Mouse (Mus musculus) embryo, embryonic 9.5 days (tissue): ENCODE results near the gene Dpt.
"Not testable (repeated sequence)": the region's sequence is repeated elsewhere in the genome, so short reads cannot be mapped to it uniquely, and the experiment has no call there.

Source experiments
- DNase-seq: peaks from one replicate; pipeline ENCODE4 v3.0.0-alpha.2; 2017; ENCODE audit errors: extremely low spot score

Gene Dpt

DNA sequence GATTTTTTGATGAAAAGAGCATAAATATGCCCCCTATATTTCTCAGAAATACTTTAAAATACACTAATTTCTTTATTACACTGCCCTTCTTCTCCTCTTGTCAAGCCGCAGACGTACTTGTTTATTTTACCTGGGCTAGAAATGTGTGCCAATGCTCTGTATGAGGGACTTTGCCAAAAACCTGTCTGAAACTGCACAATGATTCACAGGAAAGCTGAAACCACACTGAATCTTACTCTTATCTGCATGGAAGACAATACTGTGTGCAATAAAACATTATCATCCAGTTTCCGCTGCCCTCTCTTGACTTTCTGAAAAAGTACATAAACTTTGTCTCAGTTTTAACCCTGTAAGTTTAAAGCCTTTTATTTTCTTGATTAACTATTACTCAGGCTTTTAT is 20.9 kb downstream of the Dpt start:
- DNase-seq: no peak

- DNase-seq: no peak
These were observed 24.9 kb downstream of the Dpt start for GRCm38 (mm10) chr1:164821307-164821706.

GRCm38 (mm10) chr1:164821821-164822220 is 25.4 kb downstream of the Dpt start:
- no peak for DNase-seq

DNA sequence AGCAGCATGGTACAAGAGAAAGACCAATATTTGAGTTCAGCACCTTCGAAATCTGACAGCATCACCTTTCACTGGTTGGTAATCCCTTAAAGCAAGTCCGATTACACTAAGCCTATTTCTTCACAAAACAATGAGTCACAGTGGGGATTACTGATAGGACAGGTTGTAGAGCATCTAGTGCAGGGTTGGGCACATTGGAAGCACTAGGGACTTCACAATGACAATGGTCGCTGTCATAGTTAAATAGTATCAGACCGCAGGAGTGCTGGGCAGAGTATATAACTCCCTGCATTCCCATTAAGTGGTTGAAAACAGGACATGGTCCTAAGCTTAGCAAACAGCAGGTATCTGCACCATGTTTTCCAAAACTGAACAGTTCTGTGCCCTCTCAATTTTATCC is 25.8 kb downstream of the Dpt start:
- no peak for DNase-seq

DNA sequence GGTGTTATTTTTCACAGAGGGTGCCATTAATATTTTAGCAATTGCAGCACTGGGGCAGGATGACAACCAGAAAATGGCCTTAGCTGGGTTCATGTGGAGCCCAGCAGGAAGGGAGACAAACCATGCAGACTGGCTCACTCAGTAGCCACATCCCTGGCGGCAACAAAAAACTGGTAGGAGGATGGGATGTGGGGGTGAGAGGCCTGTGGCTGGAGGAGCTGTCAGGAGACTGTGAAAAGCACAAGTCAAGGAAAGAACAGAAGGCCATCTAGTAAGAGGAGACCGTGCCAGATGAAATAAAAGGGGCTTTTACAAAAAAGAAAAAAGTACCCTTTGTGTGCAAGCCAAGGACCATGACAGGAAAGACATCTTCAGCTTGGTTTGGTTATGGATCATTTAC is 28.5 kb downstream of the Dpt start:
- DNase-seq: no peak

DNA sequence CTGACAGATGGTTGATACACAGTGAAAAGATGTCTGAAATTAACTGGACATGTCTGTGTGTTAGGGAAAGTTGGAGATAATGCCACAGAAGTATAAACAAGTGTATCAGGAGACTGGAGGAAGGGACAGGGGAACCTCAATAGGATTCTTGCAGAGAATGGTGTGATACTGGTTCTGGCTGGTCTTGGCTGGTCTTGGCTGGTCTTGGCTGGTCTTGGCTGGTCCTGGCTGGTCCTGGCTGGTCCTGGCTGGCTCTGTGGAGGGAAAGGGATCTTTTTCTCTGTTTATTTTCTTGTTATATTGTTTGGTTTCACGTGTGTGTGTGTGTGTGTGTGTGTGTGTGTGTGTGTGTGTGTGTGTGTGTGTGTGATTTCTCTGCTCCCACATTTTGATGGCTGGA is 33.4 kb downstream of the Dpt start:
- DNase-seq: no peak

DNA sequence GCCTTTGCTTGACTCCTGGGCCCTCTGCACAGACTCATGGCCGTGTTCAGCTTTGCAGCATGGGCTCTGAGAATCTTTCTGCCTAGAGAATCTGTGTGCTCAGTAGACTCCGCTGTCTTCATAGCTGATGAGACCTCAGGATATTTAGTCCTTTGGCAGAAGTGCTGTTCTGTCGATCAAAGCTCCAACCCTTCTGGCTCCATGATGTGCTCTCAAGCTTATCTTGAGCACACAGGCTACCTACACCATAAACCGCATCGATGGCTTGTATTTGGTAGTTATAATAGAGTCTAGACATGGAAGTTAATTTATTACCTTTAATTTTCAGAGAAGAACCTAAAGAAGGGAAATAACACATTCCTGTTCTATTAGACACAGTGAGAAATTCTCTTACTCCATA is 36.0 kb downstream of the Dpt start:
- no peak for DNase-seq

DNA sequence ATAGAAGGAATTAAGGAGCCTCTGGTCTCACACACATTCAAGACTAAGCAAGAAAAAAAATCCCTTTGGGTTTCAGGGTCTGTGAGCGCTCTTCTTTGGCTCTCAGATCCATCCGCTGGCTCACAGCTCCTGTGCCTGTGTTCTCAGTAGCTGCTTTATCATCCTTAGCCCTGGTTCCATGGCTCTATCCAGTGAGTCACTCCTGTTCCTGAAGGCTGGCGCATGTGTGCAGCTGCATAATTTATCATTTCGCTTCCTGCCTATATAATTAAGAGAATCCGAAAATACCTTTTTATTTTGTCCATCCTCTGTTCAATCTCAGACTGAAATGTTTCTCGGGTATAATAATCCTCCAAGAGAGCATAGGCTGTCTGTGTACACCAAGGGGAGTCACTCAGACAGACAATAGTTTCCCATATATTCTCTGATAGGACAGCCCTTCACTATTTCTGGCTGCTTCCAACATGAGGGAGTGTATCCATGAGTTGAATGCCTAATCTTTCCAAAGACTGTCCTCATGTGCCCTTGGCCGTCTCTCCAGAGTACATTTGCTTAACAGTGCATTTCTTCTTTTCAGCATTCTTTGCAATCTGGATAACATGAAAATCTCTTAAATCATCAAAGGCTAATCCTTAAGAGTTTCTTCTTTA is 52.3 kb downstream of the Dpt start:
- no peak for DNase-seq

DNA sequence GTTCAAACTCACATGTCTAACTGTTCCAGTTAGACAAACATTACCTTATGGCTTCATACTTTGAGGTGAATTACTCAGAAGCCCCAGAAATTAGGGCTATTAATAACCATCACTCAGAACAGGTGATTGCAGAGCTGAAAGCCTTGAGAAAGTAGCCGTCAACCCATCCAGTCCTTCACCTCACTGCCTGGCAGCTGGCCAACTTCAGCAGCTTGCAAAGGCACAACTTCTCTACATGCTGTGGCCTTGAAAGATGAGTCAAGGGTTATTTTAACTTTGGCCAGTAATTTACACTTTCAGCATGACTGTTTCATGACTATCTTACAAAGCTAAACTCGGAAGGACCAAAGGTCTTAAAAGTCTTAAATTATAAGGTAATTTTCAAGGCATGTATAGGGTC is 59.3 kb downstream of the Dpt start:
- not testable (repeated sequence) for DNase-seq

DNA sequence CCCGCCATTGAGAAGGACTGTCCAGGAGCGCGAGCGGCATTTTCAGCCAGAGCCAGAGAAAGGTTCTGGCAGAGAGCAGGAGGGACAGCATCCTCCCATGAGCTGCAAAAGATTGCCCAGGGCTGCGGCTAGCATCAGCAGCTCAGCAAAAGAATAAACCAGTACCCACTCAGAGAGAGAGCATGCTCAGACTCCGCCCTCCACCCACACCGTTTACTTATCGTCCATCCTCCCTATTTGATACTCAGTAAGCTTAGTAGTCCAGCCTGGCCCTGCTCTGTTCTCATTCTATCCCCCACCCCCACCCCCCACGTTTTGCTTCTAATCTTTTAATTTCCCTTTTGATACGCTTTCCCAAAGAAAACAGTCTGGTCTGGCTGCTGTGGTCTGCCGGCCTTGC is 63.5 kb downstream of the Dpt start:
- no peak for DNase-seq

DNA sequence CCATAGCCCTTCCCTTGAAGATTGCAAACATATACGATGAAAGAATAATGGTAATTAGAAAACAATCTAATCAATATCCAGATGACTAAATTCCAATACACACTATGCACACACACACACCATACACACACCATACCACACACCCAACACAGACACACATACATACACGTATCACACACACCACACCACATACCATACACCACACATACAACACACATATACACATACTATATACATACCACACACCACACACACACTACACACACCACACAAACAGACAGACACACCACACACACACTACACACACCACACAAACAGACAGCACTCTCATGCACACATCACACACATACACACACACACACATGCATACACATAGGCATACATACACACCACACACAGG is 64.3 kb downstream of the Dpt start:
- no peak for DNase-seq

- DNase-seq: no peak
These were observed 65.1 kb downstream of the Dpt start for GRCm38 (mm10) chr1:164861501-164861900.

DNA sequence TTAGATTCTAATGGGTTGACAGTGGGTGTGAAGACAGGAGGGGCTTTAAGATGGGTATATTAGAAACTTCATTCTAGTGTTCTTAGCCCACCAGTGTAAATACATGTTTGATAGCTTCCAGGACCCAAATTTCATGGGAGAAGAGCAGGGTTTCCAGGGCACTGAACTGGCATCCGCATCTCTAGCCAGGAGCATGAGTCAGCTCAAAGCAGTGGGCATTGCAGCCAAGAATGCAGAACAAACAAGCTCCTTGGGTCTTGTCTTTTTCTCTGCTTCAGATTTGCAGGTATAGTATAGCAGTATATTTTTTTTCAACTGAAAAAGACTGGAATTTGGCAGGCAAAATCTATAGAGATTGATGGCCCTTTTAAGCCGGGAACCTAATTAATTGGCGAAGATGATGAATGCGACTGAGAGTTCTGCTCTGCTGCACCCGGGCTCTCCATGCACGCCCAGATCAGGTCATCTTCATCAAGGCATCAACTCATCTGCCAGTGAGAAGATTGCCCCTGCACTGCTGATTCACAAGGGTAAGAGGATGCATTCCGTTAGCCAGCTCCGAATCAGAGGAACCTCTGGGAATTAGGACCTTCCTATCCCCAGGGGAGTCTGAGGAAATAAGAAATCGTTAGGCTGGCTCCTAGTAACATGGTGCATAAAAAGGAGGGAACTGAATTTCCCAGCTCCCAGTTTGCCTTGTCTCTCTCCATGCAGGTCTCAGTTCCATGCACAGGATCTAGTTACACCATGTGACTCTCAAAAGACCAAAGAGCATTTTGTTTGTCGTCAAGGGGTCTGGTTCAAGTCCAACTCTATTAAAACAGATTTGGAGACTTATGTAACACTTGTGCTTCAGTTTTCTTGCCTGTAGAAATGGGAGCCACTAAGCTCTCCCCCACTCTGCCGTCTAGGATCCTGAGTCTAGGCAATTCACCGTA is 66.8 kb downstream of the Dpt start:
- no peak for DNase-seq

DNA sequence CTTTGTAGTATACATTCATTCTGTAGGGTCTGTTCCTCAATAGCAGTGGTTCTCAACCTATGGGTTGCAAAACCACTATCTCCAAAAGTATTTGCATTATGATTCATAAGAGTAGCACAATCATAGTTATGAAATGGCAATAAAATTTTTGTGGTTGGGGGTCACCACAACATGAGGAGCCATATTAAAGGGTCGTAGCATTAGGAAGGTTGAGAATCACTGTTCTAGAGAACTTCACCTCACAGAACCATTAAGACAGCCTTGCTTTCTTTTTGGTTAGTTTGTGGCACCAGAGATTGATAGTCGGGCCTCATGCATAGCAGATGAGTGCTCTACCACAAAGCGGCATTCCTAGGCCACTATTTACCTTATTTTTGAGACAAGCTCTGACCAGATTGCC is 68.2 kb downstream of the Dpt start:
- DNase-seq: no peak

DNA sequence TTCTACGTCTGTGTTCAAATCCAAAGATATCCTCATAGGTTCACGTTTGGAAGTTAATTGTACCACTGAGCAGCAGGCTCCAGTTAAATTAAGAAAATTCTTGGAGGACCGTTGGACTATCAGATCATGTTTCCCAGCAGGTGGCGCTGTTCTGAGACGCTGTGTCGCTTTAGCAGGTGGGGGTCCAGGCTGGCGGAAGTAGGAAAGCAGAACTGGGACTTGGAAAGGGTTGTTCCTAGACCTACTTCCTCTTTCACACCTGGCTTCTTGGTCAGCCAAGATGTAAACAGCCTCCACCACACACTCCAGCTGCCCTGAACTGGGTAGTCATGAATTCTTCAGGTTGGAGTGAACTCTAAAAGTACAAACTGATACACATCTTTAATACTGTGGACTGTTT is 74.2 kb downstream of the Dpt start:
- DNase-seq: no peak
